Mouse (Mus musculus) cortical plate, adult 2 months (tissue): ENCODE measurements around the gene Sorcs3. TPM values are rescaled to one million over a fixed set of nuclear protein-coding genes. Genes with fewer than 3 reads are reported as not detected.

Experiments
- H3K27ac ChIP-seq: fragments of 200-500 bp; 2 replicates; pipeline ENCODE4 v1.5.1; 2012; ENCODE audit warnings: low read length, control low read depth, inconsistent platforms; ENCODE audit not compliant: insufficient read depth
- H3K4me1 ChIP-seq: fragments of 200-500 bp; 2 replicates; pipeline ENCODE4 v1.6.1; 2011; ENCODE audit warnings: low read length; ENCODE audit not compliant: control insufficient read depth, insufficient read depth
- H3K4me3 ChIP-seq: fragments of 200-500 bp; 2 replicates; pipeline ENCODE4 v1.5.1; 2011; ENCODE audit warnings: mild to moderate bottlenecking, low read length, control low read depth; ENCODE audit not compliant: insufficient read depth
- CTCF ChIP-seq: fragments of 200-500 bp; IDR thresholded peaks from 2 replicates; pipeline ENCODE4 v1.5.1; 2011; ENCODE audit warnings: mild to moderate bottlenecking, control low read depth, low read length; ENCODE audit not compliant: insufficient read depth; ENCODE audit errors: extremely low read depth
- POLR2A ChIP-seq: fragments of 200-500 bp; IDR thresholded peaks from 2 replicates; pipeline ENCODE4 v1.6.1; 2011; ENCODE audit warnings: mild to moderate bottlenecking, low read length, control low read depth; ENCODE audit not compliant: insufficient read depth; ENCODE audit errors: extremely low read depth
- polyA plus RNA-seq: library from polyadenylated mRNA; depleted of rRNA; stranded (reverse); fragments of >200 nt; gene quantifications from 2 replicates; pipeline ENCODE4 v1.2.3, GENCODE M21; 2012

Sorcs3 gene
- polyA plus RNA-seq, 1 experiment, result 15.4 TPM

DNA sequence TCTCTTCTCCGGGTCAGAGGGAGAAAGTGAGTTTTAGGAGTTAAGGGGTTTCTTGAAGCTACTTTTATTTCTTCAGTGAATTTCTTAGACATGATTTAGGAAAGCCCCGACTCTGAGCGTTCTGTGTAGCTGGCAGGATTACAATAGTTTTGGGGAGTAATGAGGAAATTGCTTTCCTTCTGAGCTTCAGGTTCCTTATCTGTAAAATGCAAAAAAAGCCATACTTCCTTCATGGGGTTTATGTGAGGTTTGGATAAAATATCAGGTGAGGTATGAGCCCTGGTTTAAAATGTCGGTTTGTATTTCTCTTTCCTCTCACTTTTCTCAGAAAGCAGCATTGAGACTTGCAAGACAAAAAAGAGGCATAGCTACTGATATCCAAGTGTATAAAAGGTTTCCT is 327.8 kb downstream of the Sorcs3 start:
- Histone ChIP-seq H3K27ac (no peak overlapping the region), H3K4me1 (no peaks in the 10 kb centered on the region), H3K4me3 (no peak overlapping the region)
- TF ChIP-seq CTCF, result no peak
- no peak for TF ChIP-seq POLR2A

- Histone ChIP-seq H3K27ac (no peak overlapping the region), H3K4me1 (no peaks in the 10 kb centered on the region), H3K4me3 (no peak overlapping the region)
These were observed 338.5 kb downstream of the Sorcs3 start for GRCm38 (mm10) chr19:48544294-48544693.

DNA sequence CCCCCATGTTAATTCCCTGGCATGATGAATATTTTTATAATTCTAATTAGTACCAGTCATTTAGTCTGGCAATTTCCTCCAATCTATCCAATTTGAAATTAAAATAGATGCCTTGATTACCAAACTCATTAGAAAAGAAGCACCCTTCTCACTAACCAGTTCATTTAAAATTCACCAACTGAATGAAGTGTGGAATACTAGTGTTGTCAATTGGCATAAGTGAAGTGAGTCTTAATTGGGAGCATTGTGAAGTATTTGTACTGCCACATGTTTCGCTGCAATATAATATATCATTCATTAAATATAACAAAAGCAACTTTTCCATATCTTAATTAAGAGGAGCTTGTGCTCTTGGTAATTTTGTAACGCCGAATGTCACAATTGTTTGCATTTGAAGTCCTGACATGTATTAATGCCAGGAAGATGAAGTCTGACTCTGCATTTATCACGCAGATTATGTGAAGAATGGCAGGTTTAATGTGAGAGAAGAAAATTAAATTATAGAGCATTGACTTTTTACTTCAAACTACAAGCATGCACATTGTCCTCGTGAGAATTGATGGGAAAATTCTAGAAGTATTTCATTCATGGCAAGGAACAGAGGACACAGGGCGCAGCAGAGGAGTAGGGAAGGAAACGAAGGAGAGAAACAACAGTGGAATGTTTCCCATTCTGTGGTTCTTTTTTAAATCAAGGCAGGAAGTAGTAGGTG is 339.8 kb downstream of the Sorcs3 start:
- TF ChIP-seq CTCF, result no peak
- TF ChIP-seq POLR2A, result no peak
- Histone ChIP-seq H3K4me3 (no peak overlapping the region), H3K27ac (no peak overlapping the region), H3K4me1 (no peaks in the 10 kb centered on the region)

More at GRCm38 (mm10) chr19:48544294-48544693, 338.5 kb downstream of the Sorcs3 start:
- no peak for TF ChIP-seq CTCF
- TF ChIP-seq POLR2A, result no peak

- no peak overlapping the region for H3K27ac ChIP-seq
- no peak for TF ChIP-seq CTCF
- TF ChIP-seq POLR2A, result no peak
- H3K4me3 ChIP-seq, result no peak overlapping the region
- no peaks in the 10 kb centered on the region for H3K4me1 ChIP-seq
These were observed 340.3 kb downstream of the Sorcs3 start for GRCm38 (mm10) chr19:48546133-48546448.

GRCm38 (mm10) chr19:48548143-48548881 is 342.5 kb downstream of the Sorcs3 start:
- Histone ChIP-seq H3K4me1 (no peaks in the 10 kb centered on the region), H3K4me3 (no peak overlapping the region), H3K27ac (no peak overlapping the region)
- TF ChIP-seq POLR2A (no peak), CTCF (no peak)

DNA sequence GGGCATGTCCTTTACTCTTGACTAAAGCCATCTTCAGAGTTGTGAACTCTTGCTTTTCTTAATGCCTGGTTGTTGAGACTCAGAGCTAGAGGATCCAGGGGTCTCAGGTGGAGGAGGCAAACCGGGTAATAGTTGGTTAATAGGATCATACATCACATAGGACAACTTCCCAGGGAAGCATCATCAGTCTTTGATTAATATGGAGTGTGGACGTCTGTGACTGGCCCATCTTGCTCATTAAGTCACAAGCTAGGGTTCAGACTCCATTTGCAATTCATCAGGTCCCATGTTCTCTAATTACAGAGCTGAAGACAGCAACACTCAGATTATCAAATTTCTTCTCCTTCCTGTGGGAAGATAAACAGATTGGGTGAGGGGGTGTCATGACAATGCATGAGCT is 353.6 kb downstream of the Sorcs3 start:
- Histone ChIP-seq H3K4me3 (no peak overlapping the region), H3K27ac (no peak overlapping the region), H3K4me1 (no peaks in the 10 kb centered on the region)
- TF ChIP-seq POLR2A, result no peak
- no peak for TF ChIP-seq CTCF

- Histone ChIP-seq H3K4me1 (no peaks in the 10 kb centered on the region), H3K4me3 (no peak overlapping the region), H3K27ac (no peak overlapping the region)
- TF ChIP-seq POLR2A, result no peak
- no peak for TF ChIP-seq CTCF
These were observed 369.9 kb downstream of the Sorcs3 start for GRCm38 (mm10) chr19:48575736-48576135.

DNA sequence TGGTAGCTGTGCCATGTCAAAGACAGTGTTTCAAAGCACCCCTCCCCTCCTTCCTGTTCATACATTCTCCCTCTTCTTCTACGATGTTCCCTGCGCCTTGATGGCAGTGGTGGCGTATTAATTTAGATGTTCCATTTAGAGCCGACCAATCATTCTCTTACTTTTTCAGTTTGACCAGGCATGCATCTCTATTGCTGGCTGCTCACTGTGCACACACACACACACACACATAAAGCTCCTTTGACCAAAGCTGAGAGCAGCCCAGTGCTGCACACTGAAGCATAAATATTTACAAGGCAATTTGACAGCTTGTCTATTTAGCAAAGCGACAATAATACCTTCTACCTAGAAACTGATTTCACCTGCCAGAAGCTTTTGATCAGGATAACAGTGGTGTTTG is 371.3 kb downstream of the Sorcs3 start:
- Histone ChIP-seq H3K4me3 (no peak overlapping the region), H3K4me1 (no peaks in the 10 kb centered on the region), H3K27ac (no peak overlapping the region)
- no peak for TF ChIP-seq CTCF
- no peak for TF ChIP-seq POLR2A

DNA sequence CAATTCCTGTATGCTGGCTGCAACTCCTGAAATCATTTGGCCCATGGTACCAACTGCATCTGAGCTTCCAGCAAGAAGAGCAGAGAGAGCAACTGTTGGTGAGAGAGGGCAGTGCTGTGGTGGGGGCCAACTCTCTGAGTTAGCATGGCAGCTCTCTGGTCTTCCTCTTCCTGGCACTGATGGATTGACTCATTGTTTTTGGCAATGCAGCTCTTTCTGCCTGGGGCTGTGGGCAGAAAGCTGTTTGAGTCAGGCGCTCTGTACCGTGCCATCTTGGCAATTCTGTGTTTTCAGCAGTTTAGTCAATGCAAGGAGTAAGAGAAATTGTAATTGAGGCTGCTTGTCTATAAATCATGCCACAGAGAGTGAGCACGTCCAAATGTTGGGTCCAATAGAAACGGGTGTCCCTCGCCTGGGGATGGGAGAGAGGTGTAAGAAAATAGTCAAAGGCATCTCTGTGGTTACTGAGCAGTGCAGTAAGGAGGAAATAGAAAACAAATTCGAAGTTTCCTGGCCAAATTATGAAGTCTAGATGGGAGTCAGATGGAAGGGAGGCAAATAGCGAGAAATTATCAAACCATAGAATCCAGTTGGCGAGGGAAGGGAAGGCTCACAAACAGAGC is 379.2 kb downstream of the Sorcs3 start:
- Histone ChIP-seq H3K4me1 (no peaks in the 10 kb centered on the region; the same call in 1 of the 2 replicates), H3K27ac (no peak overlapping the region), H3K4me3 (no peak overlapping the region)
- TF ChIP-seq POLR2A, result no peak
- TF ChIP-seq CTCF, result no peak

- H3K27ac ChIP-seq, result no peak overlapping the region
- TF ChIP-seq CTCF (no peak), POLR2A (no peak)
- no peaks in the 10 kb centered on the region for H3K4me1 ChIP-seq
- H3K4me3 ChIP-seq, result no peak overlapping the region
These were observed 411.1 kb downstream of the Sorcs3 start for GRCm38 (mm10) chr19:48616951-48617350.
